In genomic region chr1:192853429-192853828, GRCm38 (mm10) we compare ENCODE assay signal across 12 mouse cellular contexts. TPM values are rescaled to one million over a fixed set of nuclear protein-coding genes. Genes with fewer than 3 reads are reported as not detected.
A peak's percentile ranks its signal among the peaks of the same experiment; 100 is the strongest.
DNase-seq lines count a peak whose midpoint lies in the region; ATAC-seq and TF ChIP-seq lines count a peak whose summit lies in the region.
"Had no signal": no experiment of that assay in that cellular context is flagged by ENCODE, and none has a peak within 500 bp of the region (broad histone marks: within the 10 kb centered on the region; RNA-seq: fewer than 3 reads in every experiment).

No protein-coding gene starts in this region.

- no peak for TF ChIP-seq POLR2A in myocyte (IDR thresholded peaks at IDR 0.05; ENCODE audit: insufficient read length, low read depth)

- no peak overlapping the region for H3K9ac ChIP-seq in kidney, embryonic 14.5 days (ENCODE audit: low read depth, low read length)
- H3K9ac ChIP-seq in hindbrain, postnatal 0 days (replicated peaks; ENCODE audit: low read length), result no peak overlapping the region
- H3K9ac ChIP-seq: liver, embryonic 14.5 days had no signal

- no peak overlapping the region for H3ac ChIP-seq in myocyte (ENCODE audit: control insufficient read depth, insufficient read length)

- WGBS in kidney, embryonic 14.5 days, result 46% methylated on average over 2 of the region's 2 CpGs
- WGBS in forebrain, embryonic 10.5 days, result 43% methylated on average over 2 of the region's 2 CpGs
- 31% methylated on average over 2 of the region's 2 CpGs for WGBS in hindbrain, postnatal 0 days

- peak overlapping the region; percentile 93 for H3K4me2 ChIP-seq in kidney, embryonic 14.5 days (replicated peaks; ENCODE audit: low read depth, low read length)
- H3K4me2 ChIP-seq in hindbrain, postnatal 0 days (ENCODE audit: low read depth, low read length), result peak overlapping the region; percentile 63
- H3K4me2 ChIP-seq in myocyte (ENCODE audit: low read depth), result peak overlapping the region; percentile 83

- H3K27me3 ChIP-seq in kidney, embryonic 14.5 days (ENCODE audit: control insufficient read depth, insufficient read depth, low read length), result peaks cover 10% of the 10 kb centered on the region
- H3K27me3 ChIP-seq in forebrain, embryonic 10.5 days (ENCODE audit: poor library complexity, severe bottlenecking), result peaks cover 100% of the 10 kb centered on the region
- no peaks in the 10 kb centered on the region for H3K27me3 ChIP-seq in hindbrain, postnatal 0 days (ENCODE audit: insufficient read depth, low read length)
- no peaks in the 10 kb centered on the region for H3K27me3 ChIP-seq in myocyte (ENCODE audit: control insufficient read depth, insufficient read depth, insufficient read length)

- H3K4me1 ChIP-seq in kidney, embryonic 14.5 days (ENCODE audit: control insufficient read depth, insufficient read depth, low read length), result peaks cover 28% of the 10 kb centered on the region; the same call in 1 of the 2 replicates
- H3K4me1 ChIP-seq in forebrain, embryonic 10.5 days, result peaks cover 62% of the 10 kb centered on the region
- peaks cover 23% of the 10 kb centered on the region for H3K4me1 ChIP-seq in hindbrain, postnatal 0 days (ENCODE audit: insufficient read depth, low read length)

- no peak overlapping the region for H3K27ac ChIP-seq in kidney, embryonic 14.5 days (ENCODE audit: low read depth, low read length)
- no peak overlapping the region for H3K27ac ChIP-seq in forebrain, embryonic 10.5 days
- H3K27ac ChIP-seq in hindbrain, postnatal 0 days, result no peak overlapping the region
- H3K27ac ChIP-seq: liver, embryonic 14.5 days had no signal

- peak overlapping the region; percentile 84; the same call in 1 of the 2 replicates for H3K4me3 ChIP-seq in kidney, embryonic 14.5 days (ENCODE audit: low read length)
- peak overlapping the region; percentile 87 for H3K4me3 ChIP-seq in forebrain, embryonic 10.5 days
- H3K4me3 ChIP-seq in hindbrain, postnatal 0 days (ENCODE audit: low read length), result no peak overlapping the region; the same call in 1 of the 2 replicates
- peak overlapping the region; percentile 49 for H3K4me3 ChIP-seq in myocyte

- no peak for TF ChIP-seq CTCF in hindbrain, postnatal 0 days (IDR thresholded peaks at IDR 0.05; ENCODE audit: low read depth)

- ATAC-seq in kidney, embryonic 14.5 days (ENCODE audit: low FRiP score, low TSS enrichment), result no peak
- no peak for ATAC-seq in hindbrain, postnatal 0 days

- peaks cover 47% of the 10 kb centered on the region for H3K79me2 ChIP-seq in myocyte (ENCODE audit: control insufficient read depth, insufficient read depth)

- no peaks in the 10 kb centered on the region for H3K9me3 ChIP-seq in kidney, embryonic 14.5 days (ENCODE audit: control insufficient read depth, low read length)
- no peaks in the 10 kb centered on the region for H3K9me3 ChIP-seq in forebrain, embryonic 10.5 days
- no peaks in the 10 kb centered on the region for H3K9me3 ChIP-seq in hindbrain, postnatal 0 days (ENCODE audit: low read length)

- no peak for DNase-seq in kidney, adult 11 months
- no peak for DNase-seq in forebrain, embryonic 10.5 days (ENCODE audit: extremely low spot score, low spot score)
- DNase-seq in hindbrain, postnatal 0 days (ENCODE audit: low spot score), result no peak
- no peak for DNase-seq in adrenal gland, postnatal 10 days
- no peak for DNase-seq in embryo, embryonic 10.5 days (ENCODE audit: low spot score)
- DNase-seq in kidney, postnatal 36 days, result no peak
- DNase-seq: cerebellum, adult 9-10 months; kidney, postnatal 4 days had no signal

- peaks cover 11% of the 10 kb centered on the region; the same call in 1 of the 2 replicates for H3K36me3 ChIP-seq in kidney, embryonic 14.5 days (ENCODE audit: control insufficient read depth, insufficient read depth, low read length)
- peaks cover 16% of the 10 kb centered on the region for H3K36me3 ChIP-seq in forebrain, embryonic 10.5 days (replicated peaks)
- H3K36me3 ChIP-seq in hindbrain, postnatal 0 days (ENCODE audit: insufficient read depth, low read length), result peaks cover 12% of the 10 kb centered on the region
- peaks cover 11% of the 10 kb centered on the region for H3K36me3 ChIP-seq in myocyte (ENCODE audit: control insufficient read depth, insufficient read depth)

TF ChIP-seq in myocyte, 11 proteins besides CTCF, POLR2A, EP300 and RAD21:
- TF ChIP-seq TCF3 (IDR thresholded peaks at IDR 0.05; ENCODE audit: insufficient read length, low read depth) (no peak), MAX (IDR thresholded peaks at IDR 0.05; ENCODE audit: low read depth) (no peak), REST (IDR thresholded peaks at IDR 0.05; ENCODE audit: insufficient read depth, insufficient read length) (no peak), POLR2AphosphoS2 (IDR thresholded peaks at IDR 0.05; ENCODE audit: insufficient read length, low read depth) (no peak), USF1 (IDR thresholded peaks at IDR 0.05; ENCODE audit: low read depth) (no peak), SRF (IDR thresholded peaks at IDR 0.05; ENCODE audit: control insufficient read depth, insufficient read length, low read depth) (no peak), MYOG (IDR thresholded peaks at IDR 0.05; ENCODE audit: control insufficient read depth in 1 of 3, insufficient read depth in 1 of 3, insufficient read length in 2 of 3, low read depth in 2 of 3) (no peak), MYOD1 (IDR thresholded peaks at IDR 0.05; ENCODE audit: control insufficient read depth in 1 of 3, insufficient read length in 2 of 3, low read depth in 2 of 3) (no peak), E2F4 (IDR thresholded peaks at IDR 0.05; ENCODE audit: insufficient read depth) (no peak), TCF12 (IDR thresholded peaks at IDR 0.05; ENCODE audit: insufficient read depth, poor library complexity, severe bottlenecking) (no peak), CEBPB (IDR thresholded peaks at IDR 0.05; ENCODE audit: insufficient read depth, poor library complexity, severe bottlenecking) (no peak)

RNA-seq across cellular contexts. Expression of gene Sertad4, which starts 2.1 kb away (rescaled TPM):
- polyA plus RNA-seq in kidney, embryonic 14.5 days (2014; fragmentation: Nextera tagmentation; extraction: Ambion mirVana), result 15.7 and 23.9 TPM in 2 replicates
- polyA plus RNA-seq in forebrain, embryonic 10.5 days (2016; fragmentation: Nextera tagmentation; extraction: Ambion mirVana), result 13.1 TPM in 2 replicates
- total RNA-seq in hindbrain, postnatal 0 days (2014; rRNA removed), result 5.3 and 5.4 TPM in 2 replicates
- 13.2 and 14.2 TPM in 2 replicates for polyA plus RNA-seq in hindbrain, postnatal 0 days (2015; fragmentation: Nextera tagmentation; extraction: Ambion mirVana)
- 21.3 TPM for polyA plus RNA-seq in myocyte (2012; fragmentation: generic; extraction: Trizol)
- total RNA-seq in adrenal gland, postnatal 10 days (2021), result 1 to 10 TPM; 7.9 to 9.3 TPM
- total RNA-seq: monocyte, adult 5-6 weeks had no signal
